Mouse (Mus musculus): Measurements from ENCODE around the gene Sash1. TPM values are rescaled to one million over a fixed set of nuclear protein-coding genes. Genes with fewer than 3 reads are reported as not detected.

The Sash1 gene
- total and polyA plus RNA-seq, 2 experiments = 9.6 to 21.1 TPM

DNA sequence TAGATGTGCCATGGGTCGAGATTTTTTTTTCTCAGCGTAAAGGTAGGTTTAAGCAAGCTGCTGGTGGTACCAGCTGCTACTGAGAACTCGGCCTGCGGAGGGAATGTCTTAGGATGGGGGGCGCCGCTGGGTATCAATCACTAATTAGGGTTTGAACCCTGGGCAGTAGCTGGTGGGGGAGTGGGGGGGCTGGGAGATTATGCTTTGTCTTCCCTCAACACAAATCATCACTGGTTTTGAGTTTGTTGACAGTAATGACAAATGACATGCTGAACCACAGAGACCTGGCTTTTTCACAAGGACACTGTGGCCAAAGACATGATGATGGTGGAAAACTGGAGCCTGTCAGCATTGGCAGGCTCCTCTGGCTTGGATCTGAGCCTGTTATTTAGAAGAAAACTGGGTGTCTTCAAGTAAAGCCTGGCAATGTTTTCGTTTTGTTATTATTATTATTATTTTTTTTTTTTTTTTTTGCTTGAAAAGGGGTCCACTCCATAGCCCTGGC is 191.8 kb downstream of the Sash1 start:
- H3K79me2 ChIP-seq (ENCODE audit: control insufficient read depth, insufficient read depth, low read length) = no peaks in the 10 kb centered on the region
- no peak for TF ChIP-seq CTCF (IDR thresholded peaks at IDR 0.05; ENCODE audit: low read depth, low read length)
- no peak for TF ChIP-seq POLR2A (IDR thresholded peaks at IDR 0.05; ENCODE audit: extremely low read depth, insufficient read depth, low read length)
- no peak overlapping the region for H3K27ac ChIP-seq (replicated peaks; ENCODE audit: insufficient read depth, low read depth, low read length)
- H3K9ac ChIP-seq (ENCODE audit: low read depth, low read length) = no peak overlapping the region
- no peaks in the 10 kb centered on the region for H3K4me1 ChIP-seq (ENCODE audit: control insufficient read depth, insufficient read depth, low read length)
- H3K4me3 ChIP-seq (ENCODE audit: insufficient read depth, low read depth, low read length) = no peak overlapping the region
- no peak for DNase-seq (ENCODE audit: extremely low read depth, low read depth, low spot score)
- WGBS = 79% methylated on average over 7 of the region's 7 CpGs
- 0 out of 2 replicates have a peak, but pooled peaks cover 2% of the 10 kb centered on the region for H3K27me3 ChIP-seq (ENCODE audit: control insufficient read depth, insufficient read depth, low read length)
- H3K36me3 ChIP-seq (ENCODE audit: control insufficient read depth, insufficient read depth, low read length) = no peaks in the 10 kb centered on the region

DNA sequence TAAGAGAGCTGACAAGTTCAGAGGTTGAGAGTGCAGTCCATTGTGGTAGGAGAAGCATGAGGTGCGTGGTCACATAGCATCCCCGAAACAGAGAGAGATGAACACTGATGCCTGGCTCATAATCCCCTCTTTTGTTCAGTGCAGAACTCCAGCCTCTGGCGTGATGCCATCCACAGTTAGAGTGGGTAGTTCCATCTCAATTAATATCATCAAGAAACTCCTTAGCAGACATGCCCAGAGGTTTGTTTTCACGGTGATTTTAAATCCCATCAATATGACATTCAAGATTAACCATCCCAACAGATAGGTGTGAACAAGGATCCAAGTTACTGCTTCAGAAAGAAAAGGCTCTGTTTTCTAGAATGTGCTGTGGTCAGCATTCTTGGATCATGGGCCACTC is 192.3 kb downstream of the Sash1 start:
- 85% methylated on average over 4 of the region's 4 CpGs for WGBS
- no peaks in the 10 kb centered on the region for H3K36me3 ChIP-seq (ENCODE audit: control insufficient read depth, insufficient read depth, low read length)
- no peak for DNase-seq (ENCODE audit: extremely low read depth, low read depth, low spot score)
- H3K4me1 ChIP-seq (ENCODE audit: control insufficient read depth, insufficient read depth, low read length) = no peaks in the 10 kb centered on the region
- no peak overlapping the region for H3K9ac ChIP-seq (ENCODE audit: low read depth, low read length)
- no peaks in the 10 kb centered on the region for H3K79me2 ChIP-seq (ENCODE audit: control insufficient read depth, insufficient read depth, low read length)
- H3K27ac ChIP-seq (replicated peaks; ENCODE audit: insufficient read depth, low read depth, low read length) = no peak overlapping the region
- 0 out of 2 replicates have a peak, but pooled peaks cover 2% of the 10 kb centered on the region for H3K27me3 ChIP-seq (ENCODE audit: control insufficient read depth, insufficient read depth, low read length)
- H3K4me3 ChIP-seq (ENCODE audit: insufficient read depth, low read depth, low read length) = no peak overlapping the region
- TF ChIP-seq POLR2A (IDR thresholded peaks at IDR 0.05; ENCODE audit: extremely low read depth, insufficient read depth, low read length) = no peak
- TF ChIP-seq CTCF (IDR thresholded peaks at IDR 0.05; ENCODE audit: low read depth, low read length) = no peak

DNA sequence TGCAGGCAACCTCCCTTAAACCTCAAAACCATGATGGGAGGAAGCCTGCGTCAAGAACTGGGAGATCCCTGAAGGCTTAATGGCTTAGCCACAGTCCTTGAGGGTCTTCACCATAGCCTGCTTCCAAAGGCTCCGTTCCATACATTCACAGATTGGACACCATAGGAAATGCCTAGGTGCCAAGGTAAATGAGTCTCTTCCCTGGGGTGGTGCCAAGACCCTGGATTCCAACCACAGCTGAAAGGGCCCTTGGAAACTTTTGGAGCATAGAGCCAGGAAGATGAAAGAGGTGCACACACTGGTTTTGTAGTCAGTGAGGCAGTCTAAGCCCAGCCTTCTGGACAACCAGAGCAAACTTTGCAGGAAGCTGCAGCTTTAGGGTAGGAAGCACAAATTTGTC is 193.3 kb downstream of the Sash1 start:
- no peak for DNase-seq (ENCODE audit: extremely low read depth, low read depth, low spot score)
- TF ChIP-seq CTCF (IDR thresholded peaks at IDR 0.05; ENCODE audit: low read depth, low read length) = no peak
- TF ChIP-seq POLR2A (IDR thresholded peaks at IDR 0.05; ENCODE audit: extremely low read depth, insufficient read depth, low read length) = no peak
- 95% methylated on average over 2 of the region's 2 CpGs for WGBS

DNA sequence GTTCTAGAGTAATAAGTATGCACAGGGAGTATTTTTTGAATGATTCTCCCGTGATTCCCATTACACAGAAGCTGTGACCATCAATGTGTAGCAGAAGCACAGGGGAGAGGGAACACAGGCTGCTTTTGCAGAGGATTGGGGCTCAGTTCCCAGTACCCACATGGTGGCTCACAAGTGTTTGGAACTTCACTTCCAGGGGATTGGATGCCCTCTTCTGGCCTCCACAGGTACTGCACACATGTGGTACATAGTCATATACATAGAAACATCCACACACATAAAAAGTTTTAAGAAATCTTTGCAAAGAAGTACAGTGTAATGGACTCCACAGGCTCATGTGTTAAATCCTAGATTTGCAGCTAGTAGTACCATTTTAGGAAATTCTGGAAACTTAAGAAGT is 199.7 kb downstream of the Sash1 start:
- WGBS = 92% methylated on average over 1 of the region's 1 CpGs
- H3K36me3 ChIP-seq (ENCODE audit: control insufficient read depth, insufficient read depth, low read length) = no peaks in the 10 kb centered on the region
- DNase-seq (ENCODE audit: extremely low read depth, low read depth, low spot score) = no peak
- H3K4me1 ChIP-seq (ENCODE audit: control insufficient read depth, insufficient read depth, low read length) = no peaks in the 10 kb centered on the region; the same call in 1 of the 2 replicates
- H3K4me3 ChIP-seq (ENCODE audit: insufficient read depth, low read depth, low read length) = no peak overlapping the region
- no peaks in the 10 kb centered on the region for H3K27me3 ChIP-seq (ENCODE audit: control insufficient read depth, insufficient read depth, low read length)
- TF ChIP-seq CTCF (IDR thresholded peaks at IDR 0.05; ENCODE audit: low read depth, low read length) (no peak), POLR2A (IDR thresholded peaks at IDR 0.05; ENCODE audit: extremely low read depth, insufficient read depth, low read length) (no peak)
- H3K79me2 ChIP-seq (ENCODE audit: control insufficient read depth, insufficient read depth, low read length) = no peaks in the 10 kb centered on the region
- no peak overlapping the region for H3K27ac ChIP-seq (replicated peaks; ENCODE audit: insufficient read depth, low read depth, low read length)
- no peak overlapping the region for H3K9ac ChIP-seq (ENCODE audit: low read depth, low read length)

More for the DNA sequence above, 193.3 kb downstream of the Sash1 start:
- no peak overlapping the region for H3K4me3 ChIP-seq (ENCODE audit: insufficient read depth, low read depth, low read length)
- H3K27me3 ChIP-seq (ENCODE audit: control insufficient read depth, insufficient read depth, low read length) = 0 out of 2 replicates have a peak, but pooled peaks cover 2% of the 10 kb centered on the region
- no peaks in the 10 kb centered on the region for H3K36me3 ChIP-seq (ENCODE audit: control insufficient read depth, insufficient read depth, low read length)
- no peak overlapping the region for H3K27ac ChIP-seq (replicated peaks; ENCODE audit: insufficient read depth, low read depth, low read length)
- no peaks in the 10 kb centered on the region for H3K79me2 ChIP-seq (ENCODE audit: control insufficient read depth, insufficient read depth, low read length)
- H3K4me1 ChIP-seq (ENCODE audit: control insufficient read depth, insufficient read depth, low read length) = no peaks in the 10 kb centered on the region
- H3K9ac ChIP-seq (ENCODE audit: low read depth, low read length) = no peak overlapping the region

DNA sequence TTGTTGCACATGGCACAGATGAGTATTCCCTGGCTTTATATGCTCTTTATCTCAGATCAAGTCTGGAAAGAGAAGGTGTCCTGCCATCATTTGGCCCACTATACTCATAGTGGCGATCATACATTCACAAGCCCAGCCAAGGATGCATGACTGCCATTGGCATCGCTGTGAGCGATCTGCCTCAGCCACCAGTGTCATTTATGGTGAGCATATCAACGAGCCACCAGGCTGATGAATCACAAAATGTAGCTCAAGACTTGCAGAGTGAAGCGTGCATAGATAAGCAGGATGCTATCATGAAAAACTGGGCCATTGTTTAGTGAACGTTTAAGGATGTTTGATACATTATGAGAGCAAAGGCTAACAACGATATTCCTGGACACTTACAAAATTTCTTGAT is 200.6 kb downstream of the Sash1 start:
- Histone ChIP-seq H3K4me1 (ENCODE audit: control insufficient read depth, insufficient read depth, low read length) (no peaks in the 10 kb centered on the region; the same call in 1 of the 2 replicates), H3K36me3 (ENCODE audit: control insufficient read depth, insufficient read depth, low read length) (no peaks in the 10 kb centered on the region), H3K27me3 (ENCODE audit: control insufficient read depth, insufficient read depth, low read length) (no peaks in the 10 kb centered on the region), H3K9ac (ENCODE audit: low read depth, low read length) (no peak overlapping the region), H3K79me2 (ENCODE audit: control insufficient read depth, insufficient read depth, low read length) (no peaks in the 10 kb centered on the region), H3K4me3 (ENCODE audit: insufficient read depth, low read depth, low read length) (no peak overlapping the region), H3K27ac (replicated peaks; ENCODE audit: insufficient read depth, low read depth, low read length) (no peak overlapping the region)
- no peak for TF ChIP-seq CTCF (IDR thresholded peaks at IDR 0.05; ENCODE audit: low read depth, low read length)
- TF ChIP-seq POLR2A (IDR thresholded peaks at IDR 0.05; ENCODE audit: extremely low read depth, insufficient read depth, low read length) = no peak
- DNase-seq (ENCODE audit: extremely low read depth, low read depth, low spot score) = no peak
- WGBS = 83% methylated on average over 7 of the region's 7 CpGs

DNA sequence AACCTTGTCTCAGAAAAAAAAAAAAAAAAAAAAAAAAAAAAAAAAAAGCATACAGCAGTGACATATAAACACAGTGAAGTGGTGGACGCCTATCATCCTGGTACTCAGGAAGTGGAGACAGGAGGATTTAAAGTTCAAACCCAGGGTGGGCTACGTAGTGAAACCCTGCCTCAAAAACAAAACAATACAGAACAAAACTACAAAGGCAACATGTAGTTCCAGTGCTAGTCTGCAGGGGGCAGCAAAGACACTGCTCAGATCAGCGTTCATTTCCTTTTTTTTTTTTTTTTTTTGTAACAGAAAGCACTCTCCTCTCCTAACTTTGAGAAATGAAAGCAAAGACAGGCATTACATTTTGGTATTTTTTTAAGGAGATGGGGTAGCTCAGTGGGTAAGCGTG is 203.0 kb downstream of the Sash1 start:
- 13% methylated on average over 4 of the region's 4 CpGs for WGBS

More for the DNA sequence above, 203.0 kb downstream of the Sash1 start:
- DNase-seq (ENCODE audit: extremely low read depth, low read depth, low spot score) = peak; percentile 32
- H3K27me3 ChIP-seq (ENCODE audit: control insufficient read depth, insufficient read depth, low read length) = no peaks in the 10 kb centered on the region
- H3K4me1 ChIP-seq (ENCODE audit: control insufficient read depth, insufficient read depth, low read length) = no peaks in the 10 kb centered on the region; the same call in 1 of the 2 replicates
- no peak overlapping the region for H3K27ac ChIP-seq (replicated peaks; ENCODE audit: insufficient read depth, low read depth, low read length)
- no peak overlapping the region for H3K4me3 ChIP-seq (ENCODE audit: insufficient read depth, low read depth, low read length)
- no peak for TF ChIP-seq POLR2A (IDR thresholded peaks at IDR 0.05; ENCODE audit: extremely low read depth, insufficient read depth, low read length)
- peak; percentile 65 for TF ChIP-seq CTCF (IDR thresholded peaks at IDR 0.05; ENCODE audit: low read depth, low read length)
- H3K9ac ChIP-seq (ENCODE audit: low read depth, low read length) = no peak overlapping the region
- no peaks in the 10 kb centered on the region for H3K79me2 ChIP-seq (ENCODE audit: control insufficient read depth, insufficient read depth, low read length)
- H3K36me3 ChIP-seq (ENCODE audit: control insufficient read depth, insufficient read depth, low read length) = no peaks in the 10 kb centered on the region

All from liver, adult 2 months (tissue).